Mouse (Mus musculus): Measurements from ENCODE around the gene Mx1. TPM values are rescaled to one million over a fixed set of nuclear protein-coding genes. Genes with fewer than 3 reads are reported as not detected.
A peak's percentile ranks its signal among the peaks of the same experiment; 100 is the strongest.

Mx1 gene
- polyA plus RNA-seq, 1 experiment: 0.81 TPM

DNA sequence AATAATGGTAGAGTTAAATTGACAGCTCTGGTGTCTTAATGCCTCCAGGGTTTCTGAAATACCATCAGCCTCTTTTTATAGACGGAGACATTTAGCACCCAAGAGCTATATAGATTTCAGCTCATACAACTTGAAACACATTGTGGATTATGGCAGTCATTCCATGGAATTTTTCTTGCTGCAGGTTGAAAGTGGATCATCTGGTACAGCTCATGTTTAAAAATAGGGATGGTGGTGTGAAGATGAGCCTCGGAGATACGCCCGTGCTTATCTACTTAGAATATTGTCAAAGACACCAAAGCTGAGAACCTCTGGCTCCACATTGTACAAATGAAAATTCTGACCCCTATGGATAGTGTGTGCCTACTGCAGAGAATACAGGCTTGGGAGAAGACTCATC is 32.6 kb downstream of the Mx1 start:
- H3K27ac ChIP-seq (ENCODE audit: control insufficient read depth, insufficient read depth, low read depth, low read length): no peak overlapping the region
- TF ChIP-seq POLR2A (IDR thresholded peaks at IDR 0.05; ENCODE audit: control insufficient read depth, low read depth, low read length) (no peak), CTCF (IDR thresholded peaks at IDR 0.05; ENCODE audit: control insufficient read depth, insufficient read depth, insufficient replicate concordance, low read depth, low read length) (no peak)
- no peak overlapping the region for H3K4me3 ChIP-seq (ENCODE audit: control insufficient read depth, low read depth, low read length)
- H3K36me3 ChIP-seq (ENCODE audit: control insufficient read depth, insufficient read depth, low read length): no peaks in the 10 kb centered on the region
- H3K27me3 ChIP-seq (ENCODE audit: control insufficient read depth, insufficient read depth, low read length): no peaks in the 10 kb centered on the region
- no peaks in the 10 kb centered on the region for H3K4me1 ChIP-seq (ENCODE audit: control insufficient read depth, insufficient read depth, low read length)

DNA sequence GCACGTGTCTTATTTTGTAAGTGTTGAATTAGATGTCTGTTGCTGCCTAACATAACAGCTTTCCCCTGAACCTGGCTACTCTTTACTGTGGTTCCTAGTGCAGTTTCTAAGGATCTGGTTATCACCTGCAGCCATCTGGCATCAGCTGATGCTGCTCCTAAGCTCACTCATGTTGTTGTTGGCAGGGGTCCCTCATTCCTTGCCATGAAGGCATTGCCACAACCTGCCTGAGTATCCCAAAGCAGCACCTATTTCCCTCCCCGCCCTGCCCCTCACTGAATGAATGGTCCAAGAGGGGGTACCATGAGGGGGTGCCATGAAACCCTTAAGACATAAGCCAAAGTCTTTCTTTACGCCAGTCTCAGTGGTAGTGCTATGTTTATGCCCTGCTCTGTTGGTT is 34.7 kb downstream of the Mx1 start:
- no peak for TF ChIP-seq CTCF (IDR thresholded peaks at IDR 0.05; ENCODE audit: control insufficient read depth, insufficient read depth, insufficient replicate concordance, low read depth, low read length)
- TF ChIP-seq POLR2A (IDR thresholded peaks at IDR 0.05; ENCODE audit: control insufficient read depth, low read depth, low read length): no peak
- no peak overlapping the region for H3K4me3 ChIP-seq (ENCODE audit: control insufficient read depth, low read depth, low read length)
- no peaks in the 10 kb centered on the region for H3K27me3 ChIP-seq (ENCODE audit: control insufficient read depth, insufficient read depth, low read length)
- no peaks in the 10 kb centered on the region for H3K4me1 ChIP-seq (ENCODE audit: control insufficient read depth, insufficient read depth, low read length)
- no peaks in the 10 kb centered on the region for H3K36me3 ChIP-seq (ENCODE audit: control insufficient read depth, insufficient read depth, low read length)
- no peak overlapping the region for H3K27ac ChIP-seq (ENCODE audit: control insufficient read depth, insufficient read depth, low read depth, low read length)

DNA sequence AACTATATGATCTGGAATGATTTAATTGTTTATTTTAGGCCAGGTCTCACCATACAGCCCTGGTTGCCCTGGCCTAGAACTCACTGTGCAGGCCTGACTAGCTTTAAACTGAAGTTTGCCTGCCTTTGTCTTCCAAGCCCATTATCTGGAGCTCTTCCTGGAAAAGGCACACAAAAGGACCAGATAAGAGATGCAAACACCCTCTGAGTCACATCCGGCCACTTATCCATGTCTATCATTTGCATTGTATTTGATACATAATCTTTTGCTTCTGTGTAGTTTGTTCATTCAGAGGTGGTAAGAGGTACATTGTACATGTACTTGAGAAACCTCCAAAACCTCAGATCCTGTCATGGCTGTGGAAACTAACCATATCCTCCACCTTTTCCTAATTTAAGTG is 39.1 kb downstream of the Mx1 start:
- Histone ChIP-seq H3K36me3 (ENCODE audit: control insufficient read depth, insufficient read depth, low read length) (no peaks in the 10 kb centered on the region), H3K27ac (ENCODE audit: control insufficient read depth, insufficient read depth, low read depth, low read length) (no peak overlapping the region), H3K4me1 (ENCODE audit: control insufficient read depth, insufficient read depth, low read length) (no peaks in the 10 kb centered on the region), H3K4me3 (ENCODE audit: control insufficient read depth, low read depth, low read length) (no peak overlapping the region), H3K27me3 (ENCODE audit: control insufficient read depth, insufficient read depth, low read length) (no peaks in the 10 kb centered on the region)
- TF ChIP-seq CTCF (IDR thresholded peaks at IDR 0.05; ENCODE audit: control insufficient read depth, insufficient read depth, insufficient replicate concordance, low read depth, low read length): no peak
- TF ChIP-seq POLR2A (IDR thresholded peaks at IDR 0.05; ENCODE audit: control insufficient read depth, low read depth, low read length): no peak

DNA sequence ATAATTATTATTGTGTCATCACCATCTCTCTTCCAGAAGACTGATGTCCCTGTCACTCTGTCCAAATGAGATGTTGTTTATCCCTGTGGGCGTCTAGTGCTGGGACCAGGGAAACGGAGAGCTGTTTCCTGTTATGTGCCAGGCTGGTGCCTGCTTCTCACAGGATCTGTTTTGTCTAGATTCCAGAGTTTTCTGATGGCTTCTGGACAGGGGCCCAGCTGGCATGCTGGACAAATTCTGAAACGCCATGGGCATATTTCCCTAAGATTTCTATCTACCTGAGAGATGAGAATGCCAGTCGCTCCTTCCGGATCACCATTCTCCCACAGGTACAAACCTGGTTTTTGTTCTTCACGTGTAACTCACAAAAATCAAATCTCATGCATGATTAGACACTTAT is 41.0 kb downstream of the Mx1 start:
- no peak overlapping the region for H3K27ac ChIP-seq (ENCODE audit: control insufficient read depth, insufficient read depth, low read depth, low read length)
- no peaks in the 10 kb centered on the region for H3K36me3 ChIP-seq (ENCODE audit: control insufficient read depth, insufficient read depth, low read length)
- no peak overlapping the region for H3K4me3 ChIP-seq (ENCODE audit: control insufficient read depth, low read depth, low read length)
- no peaks in the 10 kb centered on the region for H3K27me3 ChIP-seq (ENCODE audit: control insufficient read depth, insufficient read depth, low read length)
- H3K4me1 ChIP-seq (ENCODE audit: control insufficient read depth, insufficient read depth, low read length): no peaks in the 10 kb centered on the region
- TF ChIP-seq POLR2A (IDR thresholded peaks at IDR 0.05; ENCODE audit: control insufficient read depth, low read depth, low read length) (no peak), CTCF (IDR thresholded peaks at IDR 0.05; ENCODE audit: control insufficient read depth, insufficient read depth, insufficient replicate concordance, low read depth, low read length) (no peak)

DNA sequence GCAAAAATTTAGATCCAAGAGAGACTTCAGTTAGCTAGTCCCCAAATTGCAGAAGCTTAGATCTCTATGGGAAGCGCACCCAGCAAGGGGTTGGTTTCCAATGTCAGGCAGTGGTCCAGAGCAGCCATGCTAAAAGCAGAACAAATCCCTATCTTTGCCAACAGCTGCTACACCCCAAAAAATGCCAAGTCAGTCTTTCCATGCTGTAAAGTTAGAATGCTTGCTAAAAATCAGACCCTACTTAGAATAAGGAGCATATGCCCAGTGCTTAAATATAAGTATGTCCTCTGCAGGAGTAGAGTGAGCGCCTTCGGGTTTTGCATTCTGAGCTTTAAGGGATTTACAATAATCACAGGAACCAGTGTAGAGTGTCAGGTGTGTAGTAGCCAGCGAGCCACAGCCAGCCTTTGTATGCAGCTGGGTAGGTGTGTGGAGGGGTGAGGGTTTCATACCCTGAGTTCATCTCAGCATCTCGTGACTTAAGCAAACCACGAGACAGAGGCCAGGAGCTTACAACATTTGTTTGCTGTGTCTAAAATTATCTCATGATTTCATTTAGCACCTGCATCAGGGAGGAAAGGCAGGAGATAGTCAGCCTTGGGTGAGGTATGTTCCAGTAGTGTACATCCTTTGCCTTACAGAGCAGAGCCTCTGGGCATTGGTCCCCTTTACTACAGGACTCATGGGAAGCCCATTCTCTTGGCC is 43.8 kb downstream of the Mx1 start:
- Histone ChIP-seq H3K27ac (ENCODE audit: control insufficient read depth, insufficient read depth, low read depth, low read length) (no peak overlapping the region), H3K27me3 (ENCODE audit: control insufficient read depth, insufficient read depth, low read length) (no peaks in the 10 kb centered on the region), H3K4me3 (ENCODE audit: control insufficient read depth, low read depth, low read length) (no peak overlapping the region), H3K4me1 (ENCODE audit: control insufficient read depth, insufficient read depth, low read length) (no peaks in the 10 kb centered on the region), H3K36me3 (ENCODE audit: control insufficient read depth, insufficient read depth, low read length) (no peaks in the 10 kb centered on the region)
- TF ChIP-seq POLR2A (IDR thresholded peaks at IDR 0.05; ENCODE audit: control insufficient read depth, low read depth, low read length): no peak
- no peak for TF ChIP-seq CTCF (IDR thresholded peaks at IDR 0.05; ENCODE audit: control insufficient read depth, insufficient read depth, insufficient replicate concordance, low read depth, low read length)

DNA sequence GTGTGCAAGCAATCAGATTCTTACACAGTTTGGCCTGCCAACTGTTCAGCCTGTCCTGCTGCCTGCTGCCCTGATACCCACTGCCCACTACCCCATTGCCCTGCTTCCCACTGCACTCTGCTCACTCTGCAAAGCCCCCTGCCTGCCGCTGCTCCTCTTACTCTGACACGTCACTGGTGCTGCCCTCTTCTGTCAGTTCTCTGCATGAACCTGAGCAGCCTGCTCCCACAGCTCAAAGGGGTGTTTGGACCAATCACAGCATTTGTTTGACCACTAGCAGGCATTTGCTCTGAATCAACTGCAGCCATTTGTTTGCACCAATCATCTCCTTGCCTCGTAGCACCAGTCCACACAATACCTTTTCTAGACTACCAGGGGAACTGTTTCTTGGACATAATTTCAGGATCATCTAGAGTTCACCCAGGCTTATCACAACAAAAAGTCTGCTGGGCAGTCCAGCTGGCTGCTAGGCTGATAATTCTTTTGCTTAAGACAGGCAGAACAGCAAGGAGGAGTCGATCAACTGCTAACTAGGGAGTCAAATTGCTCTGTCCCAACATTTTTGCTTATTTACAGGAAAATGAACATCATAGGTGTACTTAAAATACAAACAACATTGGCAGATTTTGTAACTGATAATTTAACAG is 44.7 kb downstream of the Mx1 start:
- H3K4me1 ChIP-seq (ENCODE audit: control insufficient read depth, insufficient read depth, low read length): no peaks in the 10 kb centered on the region
- no peaks in the 10 kb centered on the region for H3K27me3 ChIP-seq (ENCODE audit: control insufficient read depth, insufficient read depth, low read length)
- no peak overlapping the region for H3K27ac ChIP-seq (ENCODE audit: control insufficient read depth, insufficient read depth, low read depth, low read length)
- no peak overlapping the region for H3K4me3 ChIP-seq (ENCODE audit: control insufficient read depth, low read depth, low read length)
- H3K36me3 ChIP-seq (ENCODE audit: control insufficient read depth, insufficient read depth, low read length): no peaks in the 10 kb centered on the region
- TF ChIP-seq CTCF (IDR thresholded peaks at IDR 0.05; ENCODE audit: control insufficient read depth, insufficient read depth, insufficient replicate concordance, low read depth, low read length): peak; percentile 47; the same call in 1 of the 2 replicates
- no peak for TF ChIP-seq POLR2A (IDR thresholded peaks at IDR 0.05; ENCODE audit: control insufficient read depth, low read depth, low read length)

DNA sequence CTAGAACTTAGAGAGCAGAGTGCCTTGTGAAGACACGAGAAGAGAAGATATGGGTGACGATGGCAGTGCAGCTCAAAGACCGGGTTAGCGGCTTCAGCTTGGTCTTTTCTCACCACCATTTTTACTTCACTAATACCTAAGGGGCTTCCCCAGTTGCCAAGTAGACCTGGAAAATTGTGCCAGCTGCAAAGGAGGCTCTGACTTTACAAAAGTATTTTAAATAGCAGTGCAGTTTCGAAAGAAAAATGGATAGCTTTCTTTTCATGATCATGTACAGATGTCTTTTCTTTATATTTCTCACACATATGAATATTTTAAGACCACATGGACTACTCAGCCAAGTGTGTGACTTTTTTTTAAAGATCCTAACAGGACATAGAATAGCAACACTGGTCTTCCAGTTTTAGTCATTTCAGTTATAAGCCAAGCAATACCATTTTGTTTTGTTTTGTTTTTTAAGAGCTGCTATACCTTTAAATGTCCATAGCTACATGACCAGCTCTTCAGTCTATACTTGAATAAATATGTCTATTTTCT is 57.2 kb downstream of the Mx1 start:
- Histone ChIP-seq H3K27ac (ENCODE audit: control insufficient read depth, insufficient read depth, low read depth, low read length) (no peak overlapping the region), H3K4me3 (ENCODE audit: control insufficient read depth, low read depth, low read length) (no peak overlapping the region), H3K27me3 (ENCODE audit: control insufficient read depth, insufficient read depth, low read length) (no peaks in the 10 kb centered on the region), H3K4me1 (ENCODE audit: control insufficient read depth, insufficient read depth, low read length) (no peaks in the 10 kb centered on the region), H3K36me3 (ENCODE audit: control insufficient read depth, insufficient read depth, low read length) (no peaks in the 10 kb centered on the region)
- no peak for TF ChIP-seq CTCF (IDR thresholded peaks at IDR 0.05; ENCODE audit: control insufficient read depth, insufficient read depth, insufficient replicate concordance, low read depth, low read length)

Measured in testis, adult 2 months (tissue).